Mouse (Mus musculus) B cell, adult 2 months (primary cell): ENCODE data around the gene Tent5a.

ENCODE experiments used
- DNase-seq, 2 experiments: peaks; one replicate each; pipeline ENCODE4 v3.0.0; 2022

Gene Tent5a

GRCm38 (mm10) chr9:85303378-85303777 is 23.8 kb downstream of the Tent5a start:
- DNase-seq: no peak

- no peak for DNase-seq
These were observed 24.3 kb downstream of the Tent5a start for GRCm38 (mm10) chr9:85302849-85303248.

- no peak for DNase-seq
These were observed 53.0 kb downstream of the Tent5a start for GRCm38 (mm10) chr9:85274114-85274513.
